Mouse (Mus musculus) left cerebral cortex, postnatal 25 days (tissue): ENCODE data around the gene Anxa9. TPM values are rescaled to one million over a fixed set of nuclear protein-coding genes. Genes with fewer than 3 reads are reported as not detected.
"Not testable (repeated sequence)": the region's sequence is repeated elsewhere in the genome, so short reads cannot be mapped to it uniquely, and the experiment has no call there.

Source experiments
- DNase-seq, 2 experiments: peaks; one replicate each; pipeline ENCODE4 v3.0.0; 2022; ENCODE audit warnings: low spot score in 2 of 2, mixed read lengths in 1 of 2
- intact Hi-C: fragments of 180-260 bp; cut with DNase I; formaldehyde crosslinking; loops from one replicate; pipeline ENCODE4 v1.15.1; 2025
- total RNA-seq, 2 experiments: library from RNA; stranded (reverse); gene quantifications; 2 replicates each; pipeline ENCODE4 v1.2.3; 2021

Anxa9 gene
- under 1 TPM; 0.57 to 0.78 TPM for total RNA-seq

- intact Hi-C loops, result no loop called here
- no peak for DNase-seq
These were observed at the start of gene Anxa9 for GRCm38 (mm10) chr3:95307100-95307499. Anxa9 (minus strand) TSS chr3:95307176.

DNA sequence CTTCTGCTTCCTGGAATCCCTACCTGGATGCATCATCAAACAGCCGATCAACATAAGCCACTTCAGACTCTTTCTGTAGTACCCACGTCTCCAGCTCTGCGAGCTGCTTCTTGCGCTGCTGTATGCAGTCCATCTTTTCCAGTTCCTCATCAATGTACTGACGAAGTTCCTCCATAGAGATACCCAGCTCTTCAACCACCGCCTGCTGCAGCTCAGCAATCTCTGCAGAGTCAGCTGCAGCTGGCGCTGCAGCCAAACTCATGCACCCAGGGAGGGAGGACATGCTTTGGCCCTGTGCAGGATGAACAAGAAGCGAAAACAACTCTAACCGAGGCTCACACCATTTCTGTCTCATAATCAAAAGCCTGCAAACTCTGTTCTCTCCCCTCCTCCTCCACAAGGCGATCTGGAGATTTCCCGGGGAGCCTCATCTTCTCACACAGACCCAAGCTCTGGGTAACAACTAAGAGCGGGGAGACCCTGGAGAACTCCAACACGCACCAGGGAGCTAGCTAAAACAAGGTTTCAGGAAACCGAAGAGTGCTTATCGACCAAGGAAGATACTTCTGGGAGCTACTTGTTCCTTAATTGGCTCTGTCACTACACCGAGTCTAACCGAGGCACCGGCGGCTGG, 49.1 kb upstream of the Anxa9 start:
- not testable (repeated sequence) for DNase-seq
- intact Hi-C loops, result loop anchor here (5.0 kb wide), 1 partner anchor 76 kb away; the partner anchor contains the start of gene Arnt

DNA sequence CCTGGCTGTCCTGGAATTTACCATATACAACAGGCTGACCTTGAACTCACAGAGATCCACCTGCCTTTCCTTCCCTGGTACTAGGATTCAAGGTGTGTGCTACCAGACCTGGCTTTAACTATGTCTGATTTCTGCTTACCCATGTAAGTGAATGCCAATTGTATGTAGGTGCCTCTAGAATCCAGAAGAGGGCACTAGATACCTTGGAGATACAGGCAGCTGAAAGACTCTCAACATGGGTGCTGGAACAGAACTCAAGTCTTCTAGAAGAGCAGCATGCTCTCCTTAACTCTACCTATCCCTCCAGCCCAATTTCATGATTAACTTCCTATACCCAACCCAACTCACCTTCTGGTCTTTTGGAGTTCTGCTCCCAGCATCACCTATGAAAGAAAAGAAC, 42.5 kb upstream of the Anxa9 start:
- peak in 1 of 2 experiments; percentile 30 for DNase-seq
- intact Hi-C loops, result loop anchor here (2.0 kb wide), 1 partner anchor 101 kb away; no protein-coding TSS in a partner anchor

DNA sequence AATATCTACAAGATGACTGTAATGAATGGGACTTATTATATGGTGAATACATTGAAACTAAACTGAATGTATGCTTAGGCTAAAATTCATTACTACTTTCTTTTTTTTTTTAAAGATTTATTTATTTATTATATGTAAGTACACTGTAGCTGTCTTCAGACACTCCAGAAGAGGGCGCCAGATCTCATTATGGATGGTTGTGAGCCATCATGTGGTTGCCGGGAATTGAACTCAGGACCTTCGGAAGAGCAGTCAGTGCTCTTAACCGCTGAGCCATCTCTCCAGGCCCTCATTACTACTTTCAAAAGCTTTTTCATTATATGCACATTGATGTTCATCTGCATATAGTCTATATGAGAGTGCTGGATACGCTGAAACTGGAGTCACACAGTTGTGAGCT, 41.4 kb upstream of the Anxa9 start:
- intact Hi-C loops, result loop anchor here (2.0 kb wide), 1 partner anchor 102 kb away; no protein-coding TSS in a partner anchor
- not testable (repeated sequence) for DNase-seq

- DNase-seq, result no peak
- intact Hi-C loops, result no loop called here
These were observed 39.5 kb upstream of the Anxa9 start for GRCm38 (mm10) chr3:95346454-95346853.

DNA sequence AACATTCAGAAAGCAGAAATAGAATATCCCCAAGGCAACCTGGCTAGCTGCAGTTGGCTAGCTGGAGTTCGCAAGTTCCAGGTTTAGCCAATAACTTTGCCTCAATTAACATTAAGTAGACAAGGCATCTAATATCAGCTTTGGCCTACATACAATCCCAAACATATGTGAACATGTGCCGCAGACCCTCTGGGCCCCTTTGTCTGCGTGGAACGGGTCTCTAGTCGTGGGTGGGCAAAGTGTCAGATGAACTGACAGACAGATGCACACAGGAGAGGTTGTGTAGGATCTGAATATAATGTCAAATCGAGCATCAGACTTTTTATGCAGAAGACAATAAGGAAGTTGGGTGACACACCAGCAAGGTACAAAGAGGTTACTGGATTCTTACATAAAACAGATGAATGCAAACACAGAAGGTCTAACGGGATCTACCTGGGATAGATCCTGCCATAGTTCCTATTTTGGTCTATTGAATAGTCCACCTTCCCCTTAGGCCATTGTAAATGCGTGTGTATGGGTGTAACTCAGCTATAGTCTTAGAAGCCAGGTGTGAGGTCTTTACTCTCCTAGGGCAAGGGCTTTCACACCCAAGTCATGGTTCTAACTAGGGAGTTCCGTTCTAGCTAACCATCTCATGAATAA, 36.5 kb upstream of the Anxa9 start:
- intact Hi-C loops, result loop anchor here (5.0 kb wide), 1 partner anchor 489 kb away; no protein-coding TSS in a partner anchor
- DNase-seq, result not testable (repeated sequence)

- intact Hi-C loops, result no loop called here
- DNase-seq, result no peak
These were observed 31.3 kb upstream of the Anxa9 start for GRCm38 (mm10) chr3:95338251-95338650.

DNA sequence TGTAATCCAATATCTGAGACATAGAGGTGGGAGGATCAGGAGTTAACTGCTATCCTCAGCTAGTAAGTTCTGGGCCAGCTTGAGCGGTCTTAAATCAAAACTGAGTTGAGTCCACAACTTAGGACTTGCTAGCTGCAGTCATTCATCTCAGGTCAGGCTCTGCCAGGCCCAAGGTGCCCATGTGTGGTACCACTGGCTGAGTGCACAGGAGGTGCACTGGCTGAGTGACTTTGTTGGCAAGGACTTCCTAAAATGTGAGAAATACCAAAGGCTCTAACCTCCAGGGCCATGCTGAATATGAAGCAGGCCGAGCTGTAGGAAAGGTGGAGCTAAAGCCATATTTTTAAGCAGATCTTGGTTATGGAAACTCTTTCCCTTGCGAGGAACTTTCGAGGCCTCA, 30.4 kb upstream of the Anxa9 start:
- intact Hi-C loops, result no loop called here
- no peak for DNase-seq

DNA sequence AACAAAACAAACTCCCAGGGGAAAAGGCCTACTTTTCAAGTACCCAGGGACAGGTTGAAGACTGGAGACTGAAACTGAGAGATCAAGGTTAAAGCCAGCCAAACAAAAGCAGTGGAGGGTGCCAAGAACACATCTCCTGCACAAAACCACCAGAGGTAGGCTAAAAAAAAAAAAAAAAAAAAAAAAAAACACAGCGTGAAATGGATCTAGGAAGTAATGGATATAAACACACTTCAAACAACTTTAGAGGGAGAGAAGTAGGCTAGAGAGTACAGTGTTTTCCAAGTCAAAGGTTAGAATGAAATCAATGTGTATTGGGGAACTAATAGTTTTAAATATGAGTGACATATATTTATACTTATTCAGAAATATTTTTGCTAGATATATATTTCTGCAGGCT, 24.6 kb upstream of the Anxa9 start:
- DNase-seq, result no peak
- intact Hi-C loops, result no loop called here

DNA sequence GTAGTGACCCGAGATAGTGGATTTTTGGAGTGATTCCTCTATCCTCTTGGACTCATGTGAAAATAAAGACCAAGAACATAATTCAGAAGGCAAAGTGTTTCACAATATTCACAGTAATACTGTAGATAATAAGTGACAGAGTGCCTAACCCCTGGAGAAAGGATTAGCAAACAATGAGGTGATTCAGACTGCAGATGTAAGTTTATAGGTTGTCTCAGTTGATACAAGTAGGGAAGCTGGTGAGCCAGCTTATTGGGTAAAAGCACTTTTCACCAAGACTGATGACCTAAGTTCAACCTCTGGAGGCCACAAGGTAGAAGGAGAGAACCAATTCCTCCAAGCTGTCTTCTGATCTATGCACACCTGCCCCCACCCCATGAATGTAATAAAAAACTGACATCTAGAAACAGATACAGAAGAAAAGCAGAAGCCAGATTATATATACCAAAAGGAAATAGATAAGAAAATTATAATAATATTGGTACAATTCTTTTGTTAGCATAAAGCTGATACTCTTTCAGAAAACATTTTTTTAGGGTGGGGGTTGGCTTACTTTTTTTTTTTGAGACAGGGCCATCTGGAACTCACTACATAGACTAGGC, 21.9 kb upstream of the Anxa9 start:
- intact Hi-C loops, result no loop called here
- DNase-seq, result no peak

DNA sequence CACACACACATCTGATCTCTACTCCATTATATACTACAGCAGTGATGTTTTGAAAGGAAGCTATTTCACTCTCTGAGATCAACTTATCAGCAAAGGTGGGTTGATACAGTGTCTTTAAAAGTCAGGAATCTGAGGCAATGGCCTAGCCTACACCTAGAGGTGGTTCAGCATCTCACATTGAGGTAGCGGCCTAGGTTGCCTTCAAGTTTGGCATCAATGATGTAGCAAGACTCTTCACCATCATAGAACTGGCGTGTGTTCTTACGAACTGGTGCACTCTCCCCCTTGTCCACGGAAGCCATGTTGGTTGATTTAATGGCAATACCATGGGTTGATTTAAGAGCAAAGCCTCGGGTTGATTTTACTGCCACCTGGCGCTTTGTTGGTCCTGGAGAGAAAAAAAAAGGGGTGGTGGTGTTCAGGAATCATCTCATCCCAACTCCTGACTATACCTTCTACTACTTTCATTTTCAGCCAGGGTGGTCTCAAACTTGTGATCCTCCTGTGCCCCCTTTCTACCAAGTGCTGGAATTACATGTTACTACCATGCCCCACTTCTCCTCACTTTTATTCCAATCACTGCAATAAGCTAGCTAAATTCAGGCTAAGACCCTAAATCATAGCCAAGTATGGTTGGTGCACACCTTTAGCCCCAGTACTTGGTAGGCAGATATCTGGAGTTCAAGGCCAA, 17.6 kb upstream of the Anxa9 start:
- no peak for DNase-seq
- intact Hi-C loops, result no loop called here

DNA sequence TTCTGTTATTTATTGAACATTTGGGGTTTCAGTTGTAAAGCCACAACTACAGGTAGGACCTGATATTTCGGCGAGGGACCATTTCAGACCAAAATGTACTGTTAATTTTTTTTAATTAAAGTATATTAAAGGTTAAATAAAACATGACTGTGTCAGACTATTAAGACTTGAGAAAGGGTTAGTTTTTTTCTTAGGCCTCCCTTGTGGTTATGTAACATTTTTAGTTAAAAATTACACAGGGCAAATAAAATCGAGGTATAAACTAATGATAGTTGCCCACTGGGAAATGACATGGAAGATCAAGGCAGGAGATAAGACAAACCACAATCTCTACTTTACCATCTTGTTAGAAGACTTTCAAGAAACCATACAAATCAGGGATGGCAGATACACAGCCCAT, 16.5 kb upstream of the Anxa9 start:
- no peak for DNase-seq
- intact Hi-C loops, result no loop called here

DNA sequence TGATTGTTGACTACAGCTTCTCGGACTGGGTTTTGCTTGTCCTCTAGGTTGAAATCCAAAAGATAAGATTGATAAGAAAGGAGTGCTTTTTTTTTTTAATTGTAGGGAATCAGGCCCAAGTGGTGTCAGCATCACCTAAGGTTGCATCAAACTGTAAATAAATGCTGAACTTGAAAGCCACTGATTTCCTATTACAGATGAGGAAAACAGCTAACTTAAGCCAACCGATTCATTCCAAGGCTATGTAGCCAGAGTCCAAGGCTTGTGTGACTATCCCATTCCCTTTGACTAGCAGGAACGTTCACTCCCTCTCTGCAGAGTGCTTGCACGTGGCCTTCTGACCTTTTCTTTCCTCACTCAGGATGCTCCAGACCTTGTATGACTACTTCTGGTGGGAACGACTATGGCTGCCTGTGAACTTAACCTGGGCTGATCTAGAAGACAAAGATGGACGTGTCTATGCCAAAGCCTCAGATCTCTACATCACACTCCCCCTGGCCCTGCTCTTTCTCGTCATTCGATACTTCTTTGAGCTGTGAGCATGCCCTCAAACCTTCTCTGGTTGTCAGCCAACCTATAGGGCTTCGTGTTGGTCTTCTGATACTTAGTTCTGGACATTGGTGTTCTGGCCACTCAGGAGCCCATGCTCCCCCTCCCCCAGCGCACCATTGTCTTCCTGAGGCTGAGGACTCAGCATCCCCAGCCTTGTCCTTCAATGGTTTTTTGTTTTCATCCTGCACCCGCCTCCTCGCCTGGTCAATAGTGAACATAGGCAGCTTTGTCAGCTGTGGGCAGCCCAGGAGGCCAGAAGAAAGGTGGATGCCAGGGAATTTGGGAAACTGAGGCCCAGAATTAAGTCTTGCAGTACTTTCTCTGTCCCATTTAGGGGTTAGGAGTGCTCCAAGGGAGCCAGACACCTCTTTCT, 13.0 kb upstream of the Anxa9 start:
- intact Hi-C loops, result no loop called here

GRCm38 (mm10) chr3:95319110-95319509, 12.1 kb upstream of the Anxa9 start:
- no peak for DNase-seq
- intact Hi-C loops, result no loop called here

More for the DNA sequence above, 13.0 kb upstream of the Anxa9 start:
- peak in 1 of 2 experiments; percentile 23 for DNase-seq

- intact Hi-C loops, result no loop called here
These were observed 11.6 kb upstream of the Anxa9 start for GRCm38 (mm10) chr3:95318548-95318947.

GRCm38 (mm10) chr3:95317414-95318080, 10.6 kb upstream of the Anxa9 start:
- peak; percentile 55 to 61 for DNase-seq
- intact Hi-C loops, result no loop called here

More at GRCm38 (mm10) chr3:95318548-95318947, 11.6 kb upstream of the Anxa9 start:
- no peak for DNase-seq

- intact Hi-C loops, result loop anchor here (2.0 kb wide), 1 partner anchor 33 kb away; the partner anchor contains the start of gene Prune1
- DNase-seq, result no peak
These were observed 9.0 kb upstream of the Anxa9 start for GRCm38 (mm10) chr3:95315844-95316550.
